Mouse (Mus musculus) gastrocnemius, postnatal 36 days (tissue): ENCODE measurements at regions not wholly inside any gene's neighbourhood (a gene's known extent, or its start where the extent isn't known, plus 50 kb on each side); places are given as distances from the start of the nearest gene placed in this dataset.

Source experiments
- DNase-seq, 2 experiments: peaks; one replicate each; pipeline ENCODE4 v3.0.0; 2022
- intact Hi-C: fragments of 180-260 bp; cut with DNase I; formaldehyde crosslinking; loops from one replicate; pipeline ENCODE4 v1.15.1; 2025

DNA sequence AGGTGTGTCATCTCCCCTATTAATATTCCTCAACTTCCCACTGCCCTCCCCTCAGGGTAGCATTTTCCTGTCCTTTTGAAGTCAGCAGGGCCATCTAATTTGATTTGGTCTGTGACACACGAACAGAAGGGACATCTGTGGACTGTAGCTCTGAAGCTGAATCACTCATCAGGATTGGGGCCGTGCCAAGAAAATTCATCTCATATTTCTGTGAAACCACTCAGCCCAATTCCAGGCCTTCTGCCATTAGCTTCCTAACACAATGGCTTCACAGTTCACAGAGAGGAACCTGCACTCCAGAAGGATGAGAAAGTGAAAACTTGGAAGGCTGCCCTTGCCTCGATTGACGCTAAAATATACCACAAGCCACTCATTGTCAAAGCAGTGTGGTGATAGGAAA is 86.1 kb downstream of the Abhd5 start:
- DNase-seq: no peak
- intact Hi-C loops: no loop called here

GRCm38 (mm10) chr9:122446387-122447105 is 95.1 kb downstream of the Abhd5 start:
- intact Hi-C loops: no loop called here
- no peak for DNase-seq

- no peak for DNase-seq
- intact Hi-C loops: no loop called here
Observed at GRCm38 (mm10) chr9:122447568-122447967, 96.2 kb downstream of the Abhd5 start.

GRCm38 (mm10) chr9:122448342-122448741 is 96.9 kb downstream of the Abhd5 start:
- no peak for DNase-seq
- intact Hi-C loops: no loop called here

DNA sequence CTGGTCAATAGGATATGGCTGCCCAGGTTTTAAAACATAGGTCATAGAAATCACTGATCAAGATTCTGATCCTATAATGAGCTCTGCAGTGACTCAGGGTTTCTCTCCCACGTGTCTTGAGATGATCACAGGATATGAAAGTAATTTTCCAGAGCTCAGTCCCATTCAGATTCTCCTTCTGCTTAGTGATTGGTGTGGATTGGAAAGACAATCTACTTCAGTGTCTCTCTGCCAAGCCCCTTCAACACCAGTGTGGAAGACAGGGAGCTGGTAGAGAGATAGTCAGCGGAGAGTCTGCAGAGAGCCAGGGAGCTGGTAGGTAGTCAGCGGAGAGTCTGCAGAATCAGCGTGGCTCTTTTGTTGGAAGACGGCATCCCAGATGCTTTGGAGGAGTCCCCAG is 99.1 kb downstream of the Abhd5 start:
- intact Hi-C loops: no loop called here
- DNase-seq: no peak

GRCm38 (mm10) chr9:122455301-122455700 is 103.9 kb downstream of the Abhd5 start:
- DNase-seq: no peak
- intact Hi-C loops: no loop called here

DNA sequence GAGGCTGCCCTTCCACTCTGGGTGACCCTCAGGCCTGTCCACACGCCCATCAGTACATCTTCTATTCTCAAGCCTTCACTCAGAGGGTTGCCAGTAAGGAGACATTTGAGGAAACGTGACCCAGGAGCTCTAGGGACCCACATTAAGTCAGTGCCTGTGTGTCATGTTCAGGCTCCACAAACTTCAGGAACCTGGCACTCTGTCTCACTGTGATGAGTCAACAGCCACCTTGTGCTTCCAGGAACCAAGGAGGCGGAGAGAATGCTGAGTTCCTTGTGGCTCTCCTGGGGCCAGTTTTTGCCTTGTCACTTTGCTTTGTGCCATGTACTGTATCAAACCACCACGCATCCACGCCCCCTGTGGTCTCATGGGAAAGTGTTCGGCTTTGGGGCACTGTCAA is 104.4 kb downstream of the Abhd5 start:
- no peak for DNase-seq
- intact Hi-C loops: no loop called here

DNA sequence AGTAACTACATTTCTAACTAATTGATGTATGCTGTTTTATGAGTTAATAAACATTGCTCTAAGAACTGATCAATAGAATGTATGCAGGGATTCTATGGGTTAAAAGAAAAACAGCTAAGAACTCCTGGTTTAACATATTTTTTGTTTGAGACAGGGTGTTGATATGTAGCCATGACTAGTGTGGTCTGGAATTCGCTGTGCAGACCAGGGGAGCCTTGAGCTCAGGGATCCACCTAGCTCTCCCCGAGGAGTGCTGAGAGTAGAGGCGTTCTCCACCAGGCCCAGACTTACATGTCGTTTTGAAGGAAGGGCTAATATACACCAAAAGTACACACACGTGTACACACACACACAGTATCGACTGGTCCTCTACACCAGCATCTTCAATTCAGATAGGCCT is 108.1 kb downstream of the Abhd5 start:
- intact Hi-C loops: no loop called here
- DNase-seq: no peak

DNA sequence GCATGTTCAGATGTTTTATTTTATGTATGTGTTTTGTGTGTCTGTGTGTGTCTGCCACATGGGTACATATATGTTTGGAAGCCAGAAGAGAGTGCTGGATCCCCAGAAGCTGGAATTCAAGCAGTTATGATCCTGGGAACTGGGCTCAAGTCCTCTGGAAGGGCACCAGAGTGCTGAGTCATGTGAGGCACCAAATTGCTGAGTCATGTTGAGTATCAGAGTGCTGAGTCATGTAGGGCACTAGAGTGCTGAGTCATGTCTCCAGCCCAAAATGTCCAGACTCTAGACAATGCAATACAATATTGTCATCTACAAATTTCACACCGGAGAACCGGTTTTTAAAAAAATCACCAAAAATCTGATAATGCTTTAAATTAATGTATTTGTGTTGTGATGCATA is 120.1 kb downstream of the Abhd5 start:
- intact Hi-C loops: no loop called here
- no peak for DNase-seq

GRCm38 (mm10) chr9:122476356-122476755 is 124.9 kb downstream of the Abhd5 start:
- no peak for DNase-seq
- intact Hi-C loops: no loop called here

- intact Hi-C loops: no loop called here
- no peak for DNase-seq
Observed at GRCm38 (mm10) chr9:122487001-122487400, 135.6 kb downstream of the Abhd5 start.

GRCm38 (mm10) chr9:122494691-122495090 is 143.3 kb downstream of the Abhd5 start:
- no peak for DNase-seq
- intact Hi-C loops: no loop called here

- no peak for DNase-seq
- intact Hi-C loops: no loop called here
Observed at GRCm38 (mm10) chr9:122496482-122496985, 145.1 kb downstream of the Abhd5 start.

GRCm38 (mm10) chr9:122501864-122502341 is 150.5 kb downstream of the Abhd5 start:
- no peak for DNase-seq
- intact Hi-C loops: no loop called here

GRCm38 (mm10) chr9:122521569-122521968 is 170.2 kb downstream of the Abhd5 start:
- intact Hi-C loops: no loop called here
- no peak for DNase-seq

DNA sequence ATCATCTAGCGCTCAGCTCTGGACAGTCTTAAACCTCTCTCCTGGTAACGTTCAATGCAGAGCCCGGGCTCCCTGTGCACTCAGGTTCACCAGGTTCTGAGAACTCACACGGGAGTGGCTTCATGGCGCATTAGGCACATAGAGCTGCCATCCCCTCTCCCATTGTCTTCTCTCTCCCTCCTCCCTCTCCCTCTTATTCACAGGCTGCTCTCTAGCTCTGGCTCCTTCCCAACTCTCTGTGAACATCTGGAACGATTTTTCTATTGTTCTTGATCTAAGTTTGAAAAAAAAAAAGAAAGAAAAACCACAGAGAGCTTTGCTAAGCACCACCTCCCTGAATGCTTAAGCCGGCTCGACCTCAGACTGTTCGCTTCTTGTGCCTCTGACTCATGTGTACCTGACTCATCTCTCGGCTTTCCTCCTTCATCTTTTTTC is 174.2 kb downstream of the Abhd5 start:
- intact Hi-C loops: no loop called here
- no peak for DNase-seq

- intact Hi-C loops: no loop called here
Observed at GRCm38 (mm10) chr9:122528267-122528666, 176.9 kb downstream of the Abhd5 start.

DNA sequence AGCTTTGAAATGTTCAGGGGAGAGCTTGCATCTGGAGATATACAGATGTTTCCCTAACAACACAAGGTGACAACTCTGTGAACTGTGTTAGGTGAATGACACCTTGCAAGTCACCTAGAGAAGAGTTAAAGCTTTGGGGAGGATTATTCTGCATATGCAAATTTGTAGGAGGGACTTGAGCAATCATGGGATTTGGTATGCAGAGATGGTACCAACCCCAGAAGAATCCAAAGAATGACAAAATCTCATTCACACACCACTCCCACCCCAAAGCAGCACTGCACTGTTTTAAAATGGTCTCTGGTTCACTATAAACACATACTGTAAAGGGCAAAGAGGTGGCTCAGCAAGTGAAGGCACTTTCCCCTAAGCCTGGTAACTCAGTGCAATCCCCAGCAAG is 178.3 kb downstream of the Abhd5 start:
- no peak for DNase-seq
- intact Hi-C loops: no loop called here

More at GRCm38 (mm10) chr9:122528267-122528666, 176.9 kb downstream of the Abhd5 start:
- no peak for DNase-seq

DNA sequence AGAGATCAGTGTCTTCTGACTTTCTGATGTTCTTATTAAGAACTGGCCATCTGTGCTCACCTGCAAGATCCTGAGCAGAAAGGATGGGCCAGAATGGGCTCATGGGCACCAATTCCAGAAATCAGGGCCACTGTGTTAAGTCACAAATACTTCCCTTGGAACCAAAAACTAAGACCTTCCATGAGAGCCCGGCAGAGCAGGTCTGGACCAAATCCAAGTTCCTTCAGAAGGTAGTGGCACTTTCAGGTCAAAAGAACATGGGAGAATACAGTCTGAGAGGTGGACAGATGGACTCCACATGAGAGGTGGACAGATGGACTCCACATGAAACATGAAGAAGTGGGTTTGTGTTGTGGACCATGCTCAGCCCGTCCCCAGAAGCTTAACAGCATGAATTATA is 180.4 kb downstream of the Abhd5 start:
- DNase-seq: no peak

DNA sequence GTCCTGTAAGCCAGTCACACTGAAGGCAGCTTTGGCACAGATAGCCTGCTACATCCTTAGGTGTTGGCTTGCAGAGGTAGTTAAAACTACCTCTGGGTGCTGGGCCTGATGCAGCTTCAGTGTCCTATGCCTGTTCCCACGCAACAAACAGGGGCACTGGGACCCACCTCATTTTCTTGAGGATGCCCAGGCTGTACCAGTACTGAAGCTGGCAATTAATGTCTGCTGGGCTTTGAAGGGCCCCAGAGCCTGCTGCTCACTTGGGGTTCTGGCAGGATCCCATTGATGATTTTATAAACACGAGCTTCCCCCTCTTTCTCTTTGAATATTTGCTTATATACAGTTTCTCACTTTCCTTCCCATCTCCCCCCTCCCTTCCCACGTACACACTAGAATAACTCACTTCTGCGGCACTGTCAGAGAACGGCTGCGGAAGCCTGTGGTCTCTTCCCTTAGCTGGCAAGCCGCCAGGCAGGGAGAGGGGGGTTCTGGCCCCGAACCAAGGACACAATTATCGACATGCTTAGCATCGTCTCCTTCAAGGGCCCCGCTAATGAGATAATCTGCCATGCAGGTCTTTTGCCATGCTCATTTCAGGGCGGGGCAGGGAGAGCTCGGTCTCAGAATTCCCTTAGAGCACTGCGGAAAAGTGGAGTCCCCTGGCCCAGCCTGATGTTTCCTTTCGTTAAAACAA is 182.9 kb downstream of the Abhd5 start:
- no peak for DNase-seq
- intact Hi-C loops: no loop called here

More for the DNA sequence above, 180.4 kb downstream of the Abhd5 start:
- intact Hi-C loops: no loop called here

GRCm38 (mm10) chr9:122534965-122535364 is 183.6 kb downstream of the Abhd5 start:
- intact Hi-C loops: no loop called here

GRCm38 (mm10) chr9:122540091-122540490 is 188.7 kb downstream of the Abhd5 start:
- no peak for DNase-seq
- intact Hi-C loops: no loop called here

More at GRCm38 (mm10) chr9:122534965-122535364, 183.6 kb downstream of the Abhd5 start:
- no peak for DNase-seq
